ENCODE assay signal across 8 mouse cellular contexts in the genomic region with DNA sequence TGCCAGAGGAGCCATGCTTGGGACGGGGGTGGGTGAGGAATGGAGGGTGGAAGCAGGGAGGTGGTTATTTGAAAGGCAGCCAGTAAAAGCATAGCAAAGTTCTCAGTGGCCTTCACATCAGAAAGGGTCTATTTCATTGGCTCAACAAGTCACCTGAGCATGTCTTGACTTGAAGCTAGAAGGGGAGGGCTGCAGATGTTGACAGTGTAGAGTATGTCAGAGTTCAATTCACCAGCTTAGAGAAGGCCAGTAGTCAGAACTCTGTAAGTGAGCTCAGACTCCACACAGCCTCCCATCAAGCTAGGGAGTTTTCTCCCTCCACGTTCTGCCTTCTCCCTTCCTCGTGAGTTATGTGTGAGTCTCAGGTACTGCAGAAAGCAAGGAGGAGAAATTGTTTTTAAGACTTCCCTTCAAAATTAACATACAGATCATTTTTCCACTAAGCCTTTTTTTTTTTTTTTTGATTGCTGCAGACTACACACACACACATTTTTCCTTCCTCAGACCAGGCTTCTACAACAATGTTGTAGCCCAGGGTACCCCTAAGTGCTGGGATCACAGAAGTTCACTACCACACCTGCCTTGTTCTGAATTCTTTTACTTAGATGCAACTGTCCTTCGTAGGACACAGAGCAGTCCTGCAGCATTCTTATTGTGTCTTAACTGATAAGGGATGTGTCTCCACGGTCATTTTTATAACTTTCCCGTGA. TPM values are rescaled to one million over a fixed set of nuclear protein-coding genes. Genes with fewer than 3 reads are reported as not detected.
A peak's percentile ranks its signal among the peaks of the same experiment; 100 is the strongest.
DNase-seq lines count a peak whose midpoint lies in the region; ATAC-seq and TF ChIP-seq lines count a peak whose summit lies in the region.

No protein-coding gene starts in this region.

- no peaks in the 10 kb centered on the region; the same call in 1 of the 2 replicates for H3K79me2 ChIP-seq in MEL (ENCODE audit: control insufficient read depth, insufficient read depth, low read length, poor library complexity)

- 0 out of 2 replicates have a peak overlapping the region, but pooled peaks have one; percentile 50 for H3K4me2 ChIP-seq in heart, postnatal 0 days (ENCODE audit: low read depth, low read length)
- no peak overlapping the region for H3K4me2 ChIP-seq in forebrain, embryonic 14.5 days (ENCODE audit: low read length)
- H3K4me2 ChIP-seq in hindbrain, embryonic 12.5 days (replicated peaks): no peak overlapping the region

- TF ChIP-seq CTCF in MEL (IDR thresholded peaks at IDR 0.05 in 2 of 3, conservative IDR thresholded peaks at IDR 0.05 in 1 of 3; ENCODE audit: control insufficient read depth in 1 of 3, insufficient read depth in 1 of 3, low read depth in 2 of 3, low read length in 3 of 3, poor library complexity in 1 of 3, severe bottlenecking in 1 of 3): no peak
- no peak for TF ChIP-seq CTCF in heart, postnatal 0 days (IDR thresholded peaks at IDR 0.05; ENCODE audit: low read depth)

- no peaks in the 10 kb centered on the region for H3K27me3 ChIP-seq in MEL (ENCODE audit: control insufficient read depth in 1 of 2, insufficient read depth in 2 of 2, low read length in 2 of 2)
- no peaks in the 10 kb centered on the region for H3K27me3 ChIP-seq in heart, postnatal 0 days (ENCODE audit: control insufficient read depth, insufficient read depth, low read length)
- no peaks in the 10 kb centered on the region for H3K27me3 ChIP-seq in forebrain, embryonic 14.5 days (replicated peaks; ENCODE audit: control insufficient read depth, insufficient read depth, low read length)
- no peaks in the 10 kb centered on the region for H3K27me3 ChIP-seq in hindbrain, embryonic 12.5 days

- 17% methylated on average over 6 of the region's 6 CpGs for WGBS in heart, postnatal 0 days
- 83% methylated on average over 6 of the region's 6 CpGs for WGBS in forebrain, embryonic 14.5 days
- WGBS in hindbrain, embryonic 12.5 days: 80% methylated on average over 6 of the region's 6 CpGs

- H3K36me3 ChIP-seq in MEL (ENCODE audit: control insufficient read depth in 1 of 2, insufficient read depth in 2 of 2, low read length in 2 of 2): peaks cover 0 to 7% of the 10 kb centered on the region in 2 experiments; a peak in 3 of 4 replicates
- peaks cover 37% of the 10 kb centered on the region for H3K36me3 ChIP-seq in heart, postnatal 0 days (replicated peaks; ENCODE audit: control insufficient read depth, insufficient read depth, low read length)
- peaks cover 36% of the 10 kb centered on the region for H3K36me3 ChIP-seq in forebrain, embryonic 14.5 days (ENCODE audit: control insufficient read depth, insufficient read depth, low read length)
- peaks cover 31% of the 10 kb centered on the region for H3K36me3 ChIP-seq in hindbrain, embryonic 12.5 days

- peaks cover 0 to 11% of the 10 kb centered on the region in 2 experiments; a peak in 2 of 4 replicates for H3K4me1 ChIP-seq in MEL (ENCODE audit: control insufficient read depth in 1 of 2, insufficient read depth in 2 of 2, low read length in 2 of 2)
- H3K4me1 ChIP-seq in heart, postnatal 0 days (ENCODE audit: control insufficient read depth, insufficient read depth): peaks cover 10% of the 10 kb centered on the region; the same call in 1 of the 2 replicates
- H3K4me1 ChIP-seq in forebrain, embryonic 14.5 days (ENCODE audit: control insufficient read depth, insufficient read depth, low read length): no peaks in the 10 kb centered on the region
- H3K4me1 ChIP-seq in hindbrain, embryonic 12.5 days: no peaks in the 10 kb centered on the region

- TF ChIP-seq EP300 in MEL (IDR thresholded peaks at IDR 0.05; ENCODE audit: low read depth in 1 of 2, low read length in 2 of 2): no peak
- no peak for TF ChIP-seq EP300 in heart, postnatal 0 days (IDR thresholded peaks at IDR 0.05; ENCODE audit: low read depth)

- intact Hi-C loops in heart, postnatal 36 days (cut with DNase I): no loop called here

- H3K9ac ChIP-seq in MEL (ENCODE audit: control insufficient read depth, low read depth, low read length, poor library complexity, severe bottlenecking): peak overlapping the region; percentile 68
- no peak overlapping the region for H3K9ac ChIP-seq in heart, postnatal 0 days (replicated peaks; ENCODE audit: low read depth, low read length)
- H3K9ac ChIP-seq in forebrain, embryonic 14.5 days (ENCODE audit: low read length): no peak overlapping the region
- H3K9ac ChIP-seq in hindbrain, embryonic 12.5 days: no peak overlapping the region

- H3K27ac ChIP-seq in MEL (ENCODE audit: control insufficient read depth, low read depth, low read length): peak overlapping the region; percentile 71
- H3K27ac ChIP-seq in heart, postnatal 0 days (ENCODE audit: low read depth): peak overlapping the region; percentile 76
- no peak overlapping the region for H3K27ac ChIP-seq in forebrain, embryonic 14.5 days (ENCODE audit: low read depth, low read length)
- H3K27ac ChIP-seq in hindbrain, embryonic 12.5 days: no peak overlapping the region

- DNase-seq in heart, adult 11 months: peak; percentile 93
- DNase-seq in heart, postnatal 36 days: no peak
- peak; percentile 75 for DNase-seq in MEL (ENCODE audit: low read depth, low spot score)
- peak; percentile 65 for DNase-seq in heart, postnatal 0 days (ENCODE audit: low spot score)
- peak; percentile 54 for DNase-seq in lung, postnatal 36 days
- no peak for DNase-seq in forebrain, embryonic 14.5 days (ENCODE audit: low spot score)
- no peak for DNase-seq in cerebellum, postnatal 10 days

- H3K9me3 ChIP-seq in MEL (replicated peaks; ENCODE audit: insufficient read depth, low read length): no peaks in the 10 kb centered on the region
- no peaks in the 10 kb centered on the region for H3K9me3 ChIP-seq in heart, postnatal 0 days (replicated peaks; ENCODE audit: control insufficient read depth, low read length)
- no peaks in the 10 kb centered on the region for H3K9me3 ChIP-seq in forebrain, embryonic 14.5 days (replicated peaks; ENCODE audit: control insufficient read depth, low read length)
- no peaks in the 10 kb centered on the region for H3K9me3 ChIP-seq in hindbrain, embryonic 12.5 days (replicated peaks)

- no peak for TF ChIP-seq POLR2A in MEL (IDR thresholded peaks at IDR 0.05; ENCODE audit: control insufficient read depth in 1 of 2, insufficient read depth in 1 of 2, low read depth in 1 of 2, low read length in 2 of 2, poor library complexity in 1 of 2)

- H3K4me3 ChIP-seq in MEL (ENCODE audit: control insufficient read depth in 1 of 2, insufficient read depth in 1 of 2, low read depth in 2 of 2, low read length in 2 of 2): peak overlapping the region; percentile 63 to 88
- H3K4me3 ChIP-seq in heart, postnatal 0 days (ENCODE audit: low read depth, low read length): no peak overlapping the region
- no peak overlapping the region for H3K4me3 ChIP-seq in forebrain, embryonic 14.5 days (ENCODE audit: low read depth, low read length)
- H3K4me3 ChIP-seq in hindbrain, embryonic 12.5 days: no peak overlapping the region

- peak; percentile 87 for ATAC-seq in heart, postnatal 0 days (ENCODE audit: insufficient read depth, low read depth)
- no peak for ATAC-seq in forebrain, embryonic 14.5 days
- ATAC-seq in hindbrain, embryonic 12.5 days (ENCODE audit: low FRiP score): no peak

- TF ChIP-seq RAD21 in MEL (IDR thresholded peaks at IDR 0.05; ENCODE audit: low read depth, low read length): no peak

TF ChIP-seq in MEL, 35 proteins besides CTCF, POLR2A, EP300 and RAD21 (continues in another document):
- TF ChIP-seq ZNF384 (IDR thresholded peaks at IDR 0.05; ENCODE audit: low read depth, low read length): 0 out of 2 replicates have a peak, but pooled peaks have one; percentile 59

RNA-seq across cellular contexts. Expression of gene Hcls1, which starts 0.5 kb away (rescaled TPM):
- 10 to 100 TPM in 1 of 2 experiments, 1 to 10 TPM in 1; 8.2 to 10.8 TPM for total RNA-seq in heart, postnatal 36 days (2021)
- total RNA-seq in MEL (2012; rRNA removed): 54.7 and 57.4 TPM in 2 replicates
- polyA plus RNA-seq in MEL (2012; ENCODE audit: insufficient read depth in 1 of 2, insufficient read length in 2 of 2, low read depth in 1 of 2, low replicate concordance in 2 of 2, missing spikeins in 1 of 2): 10 to 100 TPM in 1 of 2 experiments, not detected in 1; 91.4 TPM
- total RNA-seq in heart, postnatal 0 days (2014; rRNA removed; ENCODE audit: low replicate concordance): 2.3 and 3.9 TPM in 2 replicates
- 4.3 and 4.7 TPM in 2 replicates for polyA plus RNA-seq in heart, postnatal 0 days (2015; fragmentation: Nextera tagmentation; extraction: Ambion mirVana)
- polyA plus RNA-seq in forebrain, embryonic 14.5 days (2014; fragmentation: Nextera tagmentation; extraction: Ambion mirVana): 1.2 and 1.4 TPM in 2 replicates
- polyA plus RNA-seq in hindbrain, embryonic 12.5 days (2016; fragmentation: Nextera tagmentation; extraction: Ambion mirVana): 2.5 and 2.8 TPM in 2 replicates

RNA-seq across cellular contexts. Expression of gene Fbxo40, which starts 56.0 kb away (rescaled TPM):
- 100 to 1,000 TPM; 159 to 206 TPM for total RNA-seq in heart, postnatal 36 days (2021)
- total RNA-seq in MEL (2012; rRNA removed): 0.15 and 0.20 TPM in 2 replicates
- polyA plus RNA-seq in MEL (2012; ENCODE audit: insufficient read depth in 1 of 2, insufficient read length in 2 of 2, low read depth in 1 of 2, low replicate concordance in 2 of 2, missing spikeins in 1 of 2): under 1 TPM in 1 of 2 experiments, not detected in 1; 0.08 TPM
- 64.8 and 86.4 TPM in 2 replicates for total RNA-seq in heart, postnatal 0 days (2014; rRNA removed; ENCODE audit: low replicate concordance)
- 16.9 and 19.4 TPM in 2 replicates for polyA plus RNA-seq in heart, postnatal 0 days (2015; fragmentation: Nextera tagmentation; extraction: Ambion mirVana)
- polyA plus RNA-seq in forebrain, embryonic 14.5 days (2014; fragmentation: Nextera tagmentation; extraction: Ambion mirVana): 0.18 and 0.23 TPM in 2 replicates
- 0.04 TPM in 1 of 2 replicates, not detected in the other for polyA plus RNA-seq in hindbrain, embryonic 12.5 days (2016; fragmentation: Nextera tagmentation; extraction: Ambion mirVana)

RNA-seq across cellular contexts. Expression of gene Golgb1, which starts 59.3 kb away (rescaled TPM):
- total RNA-seq in heart, postnatal 36 days (2021): 10 to 100 TPM; 45.5 to 46.8 TPM
- total RNA-seq in MEL (2012; rRNA removed): 15.8 and 16.8 TPM in 2 replicates
- polyA plus RNA-seq in MEL (2012; ENCODE audit: insufficient read depth in 1 of 2, insufficient read length in 2 of 2, low read depth in 1 of 2, low replicate concordance in 2 of 2, missing spikeins in 1 of 2): 10 to 100 TPM; 34.1 to 35.0 TPM
- 22.5 and 34.2 TPM in 2 replicates for total RNA-seq in heart, postnatal 0 days (2014; rRNA removed; ENCODE audit: low replicate concordance)
- 47.3 and 55.5 TPM in 2 replicates for polyA plus RNA-seq in heart, postnatal 0 days (2015; fragmentation: Nextera tagmentation; extraction: Ambion mirVana)
- 69.9 and 75.8 TPM in 2 replicates for polyA plus RNA-seq in forebrain, embryonic 14.5 days (2014; fragmentation: Nextera tagmentation; extraction: Ambion mirVana)
- polyA plus RNA-seq in hindbrain, embryonic 12.5 days (2016; fragmentation: Nextera tagmentation; extraction: Ambion mirVana): 95.7 and 96.0 TPM in 2 replicates

RNA-seq across cellular contexts. Expression of gene Eaf2, which starts 59.5 kb away (rescaled TPM):
- under 1 TPM; 0.54 to 0.78 TPM for total RNA-seq in heart, postnatal 36 days (2021)
- total RNA-seq in MEL (2012; rRNA removed): 0.27 and 0.65 TPM in 2 replicates
- under 1 TPM in 1 of 2 experiments, not detected in 1; 0.68 TPM for polyA plus RNA-seq in MEL (2012; ENCODE audit: insufficient read depth in 1 of 2, insufficient read length in 2 of 2, low read depth in 1 of 2, low replicate concordance in 2 of 2, missing spikeins in 1 of 2)
- not detected in 2 replicates for total RNA-seq in heart, postnatal 0 days (2014; rRNA removed; ENCODE audit: low replicate concordance)
- polyA plus RNA-seq in heart, postnatal 0 days (2015; fragmentation: Nextera tagmentation; extraction: Ambion mirVana): 0.34 and 0.40 TPM in 2 replicates
- 0.57 and 0.61 TPM in 2 replicates for polyA plus RNA-seq in forebrain, embryonic 14.5 days (2014; fragmentation: Nextera tagmentation; extraction: Ambion mirVana)
- polyA plus RNA-seq in hindbrain, embryonic 12.5 days (2016; fragmentation: Nextera tagmentation; extraction: Ambion mirVana): 1.2 TPM in 2 replicates

Comparison
In these comparisons a context has a peak if more than half of its experiments do, and no peak if none do; other contexts are left out.
1. DNase-seq: peak in heart, adult 11 months (single experiment), MEL (single experiment), heart, postnatal 0 days (single experiment) and lung, postnatal 36 days (single experiment); none in heart, postnatal 36 days (0 of 2), forebrain, embryonic 14.5 days (single experiment) and cerebellum, postnatal 10 days (0 of 2).
2. H3K27ac ChIP-seq: peak in MEL (single experiment) and heart, postnatal 0 days (single experiment); none in forebrain, embryonic 14.5 days (single experiment) and hindbrain, embryonic 12.5 days (single experiment).
3. H3K4me3 ChIP-seq: peak in MEL (2 of 2); none in heart, postnatal 0 days (single experiment), forebrain, embryonic 14.5 days (single experiment) and hindbrain, embryonic 12.5 days (single experiment).
4. RNA of gene Fbxo40, which starts 56.0 kb away (polyA plus RNA-seq): 16.9 to 19.4 TPM in heart, postnatal 0 days; 0.18 to 0.23 TPM in forebrain, embryonic 14.5 days, 0.08 TPM in MEL and 0.04 TPM in hindbrain, embryonic 12.5 days; every median in the first group is over 10 times any median in the second.